Mouse (Mus musculus) urinary bladder, adult 2 months (tissue): ENCODE measurements around the gene Gm16253. TPM values are rescaled to one million over a fixed set of nuclear protein-coding genes. Genes with fewer than 3 reads are reported as not detected.
"Not testable (repeated sequence)": the region's sequence is repeated elsewhere in the genome, so short reads cannot be mapped to it uniquely, and the experiment has no call there.

Experiments
- DNase-seq: peaks from one replicate; pipeline ENCODE4 v3.0.0; 2022; ENCODE audit warnings: low spot score
- polyA plus RNA-seq: library from polyadenylated mRNA; depleted of rRNA; stranded (reverse); fragments of >200 nt; gene quantifications from 2 replicates; pipeline ENCODE4 v1.2.3, GENCODE M21; 2012; rRNA removed

Gm16253 gene
- polyA plus RNA-seq, 1 experiment: not detected

DNA sequence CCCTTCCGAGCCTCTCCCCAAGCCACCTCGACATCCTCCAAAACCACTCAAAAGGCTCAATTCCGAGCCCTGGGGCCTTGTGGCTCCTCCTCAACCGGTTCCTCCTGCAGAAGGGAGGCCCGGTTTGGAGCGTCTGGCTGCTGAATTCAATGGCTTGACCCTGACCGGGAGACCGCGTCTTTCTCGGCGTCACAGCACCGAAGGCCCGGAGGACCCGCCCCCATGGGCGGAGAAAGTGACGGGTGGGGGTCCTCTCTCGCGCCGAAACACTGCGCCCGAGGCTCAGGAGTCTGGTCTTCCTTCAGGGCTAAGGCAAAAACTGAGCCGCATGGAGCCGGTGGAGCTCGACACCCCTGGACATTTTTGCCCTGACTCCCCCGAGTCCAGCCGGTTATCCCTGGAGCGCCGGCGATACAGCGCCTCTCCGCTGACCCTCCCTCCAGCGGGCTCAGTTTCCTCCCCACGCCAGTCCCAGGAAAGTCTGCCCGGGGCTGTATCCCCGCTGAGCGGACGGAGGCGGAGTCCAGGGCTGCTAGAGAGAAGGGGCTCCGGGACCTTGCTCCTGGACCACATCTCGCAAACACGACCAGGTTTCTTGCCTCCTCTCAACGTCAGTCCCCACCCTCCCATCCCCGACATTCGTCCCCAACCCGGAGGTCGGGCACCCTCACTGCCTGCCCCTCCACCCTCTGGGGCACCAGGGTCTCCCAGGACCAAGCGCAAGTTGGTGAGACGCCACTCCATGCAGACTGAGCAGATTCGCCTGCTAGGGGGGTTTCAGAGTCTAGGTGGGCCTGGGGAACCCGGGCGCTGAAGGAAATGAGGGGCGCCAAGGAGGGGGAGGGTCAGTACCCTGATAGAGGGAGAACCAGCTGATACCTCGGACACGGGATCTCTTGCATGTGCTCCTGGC lies 21.6 kb downstream of the Gm16253 start:
- DNase-seq: peak; percentile 42

- DNase-seq: no peak
Measured at GRCm38 (mm10) chr3:96599069-96599393, 22.2 kb downstream of the Gm16253 start.

- DNase-seq: no peak
Measured at GRCm38 (mm10) chr3:96599411-96599810, 22.6 kb downstream of the Gm16253 start.

DNA sequence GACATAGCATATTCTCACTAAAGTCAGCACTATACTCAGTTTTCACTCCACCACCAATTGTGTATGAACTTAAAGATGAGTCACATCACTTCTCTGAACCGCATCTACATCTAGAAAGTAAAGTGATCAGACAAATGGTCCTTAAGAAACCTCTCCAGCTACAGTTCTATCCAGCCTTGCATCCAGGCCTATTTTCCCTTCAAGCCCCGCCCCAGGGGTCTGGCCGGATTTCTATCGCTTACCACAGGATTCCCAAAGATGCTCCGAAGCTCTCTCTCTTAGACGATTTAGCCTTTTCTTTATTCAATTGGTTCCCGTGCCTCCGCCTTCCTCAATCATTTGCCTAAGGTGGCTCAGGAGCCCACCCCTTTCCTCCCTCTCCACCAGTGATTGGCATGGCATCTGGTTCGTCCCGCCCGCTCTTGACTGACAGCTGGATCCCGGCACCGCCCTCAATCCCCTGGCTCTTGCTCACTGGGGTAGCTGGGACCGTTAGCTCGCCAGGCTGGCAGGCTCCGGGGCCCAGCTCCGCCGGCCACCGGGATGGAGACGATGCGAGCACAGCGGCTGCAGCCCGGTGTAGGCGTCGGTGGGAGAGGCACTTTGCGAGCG lies 24.0 kb downstream of the Gm16253 start, which contains the start of gene Lix1l:
Lix1l (plus strand) TSS at position 511 of the 612 bp plus-strand sequence.
- DNase-seq: peak; percentile 65

- DNase-seq: peak; percentile 38
Measured at GRCm38 (mm10) chr3:96601251-96601787, 24.5 kb downstream of the Gm16253 start.

DNA sequence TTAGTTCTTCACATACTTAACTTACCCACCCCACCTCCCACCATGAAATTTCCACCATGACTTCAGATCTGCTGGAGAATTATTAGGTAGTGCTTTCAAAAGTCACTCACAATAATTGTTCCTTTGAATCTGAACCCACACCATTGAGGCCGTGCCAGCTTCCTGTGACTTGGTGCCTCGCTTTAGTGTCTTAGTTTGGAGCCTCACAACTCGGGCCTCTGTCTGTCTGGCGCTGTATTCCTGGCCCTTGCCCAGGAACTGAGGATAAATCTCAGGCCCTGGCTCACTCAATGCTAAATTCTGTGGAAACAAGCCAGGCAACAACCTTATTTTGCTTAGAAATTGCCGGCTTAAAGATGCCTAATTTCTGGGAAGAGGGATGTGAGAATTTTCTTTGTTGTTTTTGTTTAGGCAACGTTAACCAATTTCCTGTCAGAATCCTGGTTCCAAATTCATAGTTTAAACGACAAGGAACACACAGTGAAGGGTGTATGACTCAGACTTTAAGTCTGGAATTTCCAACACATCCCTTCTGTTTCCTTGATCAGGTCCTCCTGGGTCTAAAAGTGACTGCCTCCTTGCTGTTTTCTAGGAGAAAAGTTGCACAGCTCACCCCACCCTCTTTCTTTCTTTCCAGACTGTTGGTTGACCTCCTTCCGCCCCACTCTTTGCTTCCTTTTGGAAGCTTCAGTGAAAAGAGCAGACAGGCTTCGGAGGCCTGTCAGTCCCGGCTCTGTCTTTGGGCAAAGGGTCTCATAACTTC lies 25.3 kb downstream of the Gm16253 start:
- DNase-seq: no peak

DNA sequence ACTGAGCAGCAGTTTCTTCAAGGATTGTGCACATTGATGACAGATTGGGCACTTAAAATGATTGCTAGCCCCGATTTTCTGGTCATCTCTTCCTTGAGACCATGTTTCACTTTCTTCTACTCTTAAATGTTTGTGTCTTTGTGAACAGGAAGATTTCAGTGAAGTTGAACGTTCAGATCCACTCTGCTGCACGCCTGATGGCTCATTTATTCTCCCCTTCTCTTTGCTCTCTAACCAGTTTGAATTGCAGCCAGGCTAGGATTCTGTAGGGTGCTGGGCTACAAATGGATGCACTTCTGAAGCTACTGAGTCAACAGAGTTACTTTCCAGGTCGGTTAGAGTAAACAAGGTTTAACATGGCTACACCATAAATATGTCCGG lies 25.9 kb downstream of the Gm16253 start:
- DNase-seq: no peak

- DNase-seq: no peak
Measured at GRCm38 (mm10) chr3:96603311-96603710, 26.5 kb downstream of the Gm16253 start.

DNA sequence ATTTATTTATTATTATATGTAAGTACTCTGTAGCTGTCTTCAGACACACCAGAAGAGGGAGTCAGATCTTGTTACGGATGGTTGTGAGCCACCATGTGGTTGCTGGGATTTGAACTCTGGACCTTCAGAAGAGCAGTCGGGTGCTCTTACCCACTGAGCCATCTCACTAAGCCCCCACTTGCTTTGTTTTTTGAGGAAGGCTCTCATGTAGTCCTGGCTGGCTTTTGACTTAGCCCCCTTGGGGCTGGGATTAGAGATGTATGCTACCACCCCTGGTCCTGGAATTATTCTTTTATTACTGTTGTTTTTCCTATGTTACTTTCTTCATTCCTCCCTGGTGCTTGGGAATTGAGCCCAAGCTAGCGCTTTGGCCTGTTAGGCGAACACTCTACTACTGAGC lies 29.2 kb downstream of the Gm16253 start:
- DNase-seq: not testable (repeated sequence)

GRCm38 (mm10) chr3:96606618-96607017 lies 29.8 kb downstream of the Gm16253 start:
- DNase-seq: no peak

DNA sequence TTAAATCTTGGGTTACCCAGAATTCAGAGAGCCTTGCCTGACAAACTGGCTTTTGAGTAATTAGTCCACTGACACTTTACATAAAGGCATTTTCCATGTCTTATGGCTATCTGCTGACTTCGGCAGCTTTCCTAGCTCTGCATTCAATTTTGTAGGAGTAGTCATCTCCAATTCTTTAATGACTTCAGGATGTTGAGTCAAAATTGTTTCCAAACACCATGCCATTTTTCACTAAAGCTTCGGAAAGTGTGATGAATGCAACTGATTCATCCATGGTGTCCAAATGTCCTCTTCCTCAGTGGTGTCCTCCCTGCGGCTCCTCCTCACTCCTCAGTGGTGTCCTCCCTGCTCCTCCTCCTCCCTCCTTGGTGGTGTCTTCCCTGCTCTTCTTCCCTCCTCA lies 41.2 kb downstream of the Gm16253 start:
- no peak for DNase-seq

DNA sequence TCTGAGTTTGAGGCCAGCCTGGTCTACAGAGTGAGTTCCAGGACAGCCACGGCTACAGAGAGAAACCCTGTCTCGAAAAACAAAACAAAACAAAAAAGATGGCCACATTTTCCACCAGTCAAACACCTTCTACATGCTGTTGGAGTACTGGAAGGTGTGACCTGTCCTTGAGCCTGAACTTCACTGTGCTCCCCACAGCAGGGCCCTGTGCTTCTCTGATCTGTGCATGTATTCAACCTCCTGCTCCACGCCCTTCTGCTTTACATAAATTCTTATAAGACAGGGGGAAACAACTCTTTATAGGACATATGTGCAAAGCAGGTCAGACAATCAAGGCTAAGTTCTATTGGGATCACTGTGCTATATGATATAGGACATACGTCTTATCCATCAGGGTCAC lies 46.4 kb downstream of the Gm16253 start:
- DNase-seq: no peak

- peak; percentile 87 for DNase-seq
Measured at GRCm38 (mm10) chr3:96629729-96630600, 53.2 kb downstream of the Gm16253 start, which contains the start of gene Rbm8a. Rbm8a (plus strand) TSS chr3:96629933.

Other genes with a start within 250 kb of the Gm16253 start
- 0.15 and 0.29 TPM in 2 replicates for gene BC107364, start 124.7 kb upstream of the Gm16253 start, polyA plus RNA-seq
- 0.09 and 0.11 TPM in 2 replicates for gene Hfe2, start 51.8 kb upstream of the Gm16253 start, polyA plus RNA-seq
- 712 and 742 TPM in 2 replicates for gene Txnip, start 19.0 kb upstream of the Gm16253 start, polyA plus RNA-seq
- gene Polr3gl, start 17.2 kb downstream of the Gm16253 start, polyA plus RNA-seq: 44.4 and 59.0 TPM in 2 replicates
- 0.70 and 1.1 TPM in 2 replicates for gene Ankrd34a, start 19.7 kb downstream of the Gm16253 start, polyA plus RNA-seq
- 57.6 and 66.0 TPM in 2 replicates for gene Lix1l, start 24.2 kb downstream of the Gm16253 start, polyA plus RNA-seq
- gene Rbm8a, start 52.9 kb downstream of the Gm16253 start, polyA plus RNA-seq: 31.0 and 41.8 TPM in 2 replicates
- 40.6 and 50.2 TPM in 2 replicates for gene Pex11b, start 58.4 kb downstream of the Gm16253 start, polyA plus RNA-seq
- 0.08 and 0.09 TPM in 2 replicates for gene Gm42957, start 58.5 kb downstream of the Gm16253 start, polyA plus RNA-seq
- gene Itga10, start 68.6 kb downstream of the Gm16253 start, polyA plus RNA-seq: 3.5 and 3.8 TPM in 2 replicates
- 9.5 TPM in 2 replicates for gene Ankrd35, start 93.1 kb downstream of the Gm16253 start, polyA plus RNA-seq
- gene Pias3, start 119.4 kb downstream of the Gm16253 start, polyA plus RNA-seq: 45.8 and 47.6 TPM in 2 replicates
- gene Nudt17, start 131.6 kb downstream of the Gm16253 start, polyA plus RNA-seq: 2.5 and 2.9 TPM in 2 replicates
- gene Polr3c, start 150.6 kb downstream of the Gm16253 start, polyA plus RNA-seq: 32.7 and 35.8 TPM in 2 replicates
- 29.3 and 31.0 TPM in 2 replicates for gene Rnf115, start 150.7 kb downstream of the Gm16253 start, polyA plus RNA-seq